Mouse (Mus musculus): ENCODE measurements around the gene Serpina3g. TPM values are rescaled to one million over a fixed set of nuclear protein-coding genes. Genes with fewer than 3 reads are reported as not detected.

The Serpina3g gene
- total RNA-seq, 4 experiments from 2014 or later, result not detected

GRCm38 (mm10) chr12:104279056-104279435 lies 43.0 kb downstream of the Serpina3g start:
- DNase-seq (ENCODE audit: low spot score in 2 of 2), result no peak

- no peak for DNase-seq (ENCODE audit: low spot score in 2 of 2)
Observed at GRCm38 (mm10) chr12:104283380-104283779, 47.3 kb downstream of the Serpina3g start.

GRCm38 (mm10) chr12:104288336-104288735 lies 52.3 kb downstream of the Serpina3g start:
- no peak for DNase-seq (ENCODE audit: low spot score in 2 of 2)

GRCm38 (mm10) chr12:104289872-104290271 lies 53.8 kb downstream of the Serpina3g start:
- DNase-seq (ENCODE audit: low spot score in 2 of 2), result no peak

Other genes with a start within 250 kb of the Serpina3g start
- gene Serpina11, start 246.3 kb upstream of the Serpina3g start, total RNA-seq (2022), result not detected
- not detected for gene Serpina9, start 222.5 kb upstream of the Serpina3g start, total RNA-seq (2022)
- gene Serpina12, start 191.8 kb upstream of the Serpina3g start, total RNA-seq (2022), result under 1 TPM in 1 of 4 experiments, not detected in 3; 0.07 TPM
- not detected for gene Serpina5, start 135.1 kb upstream of the Serpina3g start, total RNA-seq (2022)
- not detected for gene Serpina3a, start 123.5 kb upstream of the Serpina3g start, total RNA-seq (2022)
- gene Serpina3b, start 108.2 kb upstream of the Serpina3g start, total RNA-seq (2022), result not detected
- 1 to 10 TPM in 3 of 4 experiments, under 1 TPM in 1; 0.39 to 3.2 (median 1.7) TPM for gene Serpina3c, start 82.4 kb upstream of the Serpina3g start, total RNA-seq (2022)
- gene Serpina3f, start 21.7 kb upstream of the Serpina3g start, total RNA-seq (2022), result not detected
- gene Serpina3i, start 26.9 kb downstream of the Serpina3g start, total RNA-seq (2022), result under 1 TPM in 1 of 4 experiments, not detected in 3; 0.43 TPM
- not detected for gene Serpina3j, start 78.3 kb downstream of the Serpina3g start, total RNA-seq (2022)
- 1 to 10 TPM in 1 of 4 experiments, under 1 TPM in 2, not detected in 1; 0.12 to 4.9 (median 0.29) TPM for gene Serpina3k, start 102.2 kb downstream of the Serpina3g start, total RNA-seq (2022)
- under 1 TPM in 2 of 4 experiments, not detected in 2; 0.43 to 0.56 TPM for gene Serpina3m, start 102.2 kb downstream of the Serpina3g start, total RNA-seq (2022)
- 10 to 100 TPM in 1 of 4 experiments, 1 to 10 TPM in 3; 2.4 to 10.7 (median 5.6) TPM for gene Serpina3n, start 170.5 kb downstream of the Serpina3g start, total RNA-seq (2022)
- gene Gsc, start 237.1 kb downstream of the Serpina3g start, total RNA-seq (2022), result not detected